Mouse (Mus musculus): ENCODE measurements around the gene Wdr11.
A peak's percentile ranks its signal among the peaks of the same experiment; 100 is the strongest.

Gene Wdr11

GRCm38 (mm10) chr7:129663781-129664505 is 72.3 kb downstream of the Wdr11 start:
- Histone ChIP-seq H3K36me3 (ENCODE audit: control insufficient read depth, insufficient read depth, low read length, poor library complexity, severe bottlenecking) (no peaks in the 10 kb centered on the region), H3K27me3 (ENCODE audit: control insufficient read depth, insufficient read depth, low read length, poor library complexity, severe bottlenecking) (no peaks in the 10 kb centered on the region)
- DNase-seq (ENCODE audit: low read depth, low spot score): no peak

GRCm38 (mm10) chr7:129665411-129665810 is 73.7 kb downstream of the Wdr11 start:
- H3K36me3 ChIP-seq (ENCODE audit: control insufficient read depth, insufficient read depth, low read length, poor library complexity, severe bottlenecking): no peaks in the 10 kb centered on the region
- DNase-seq (ENCODE audit: low read depth, low spot score): no peak
- no peaks in the 10 kb centered on the region for H3K27me3 ChIP-seq (ENCODE audit: control insufficient read depth, insufficient read depth, low read length, poor library complexity, severe bottlenecking)

GRCm38 (mm10) chr7:129665921-129666320 is 74.3 kb downstream of the Wdr11 start:
- DNase-seq (ENCODE audit: low read depth, low spot score): no peak
- Histone ChIP-seq H3K36me3 (ENCODE audit: control insufficient read depth, insufficient read depth, low read length, poor library complexity, severe bottlenecking) (no peaks in the 10 kb centered on the region), H3K27me3 (ENCODE audit: control insufficient read depth, insufficient read depth, low read length, poor library complexity, severe bottlenecking) (no peaks in the 10 kb centered on the region)

- Histone ChIP-seq H3K27me3 (ENCODE audit: control insufficient read depth, insufficient read depth, low read length, poor library complexity, severe bottlenecking) (no peaks in the 10 kb centered on the region), H3K36me3 (ENCODE audit: control insufficient read depth, insufficient read depth, low read length, poor library complexity, severe bottlenecking) (no peaks in the 10 kb centered on the region)
- no peak for DNase-seq (ENCODE audit: low read depth, low spot score)
These were observed 74.9 kb downstream of the Wdr11 start for GRCm38 (mm10) chr7:129666526-129666925.

GRCm38 (mm10) chr7:129670280-129670679 is 78.6 kb downstream of the Wdr11 start:
- DNase-seq (ENCODE audit: low read depth, low spot score): no peak

GRCm38 (mm10) chr7:129671675-129672651 is 80.3 kb downstream of the Wdr11 start:
- DNase-seq (ENCODE audit: low read depth, low spot score): no peak
- no peaks in the 10 kb centered on the region for H3K36me3 ChIP-seq (ENCODE audit: control insufficient read depth, insufficient read depth, low read length, poor library complexity, severe bottlenecking)

More at GRCm38 (mm10) chr7:129670280-129670679, 78.6 kb downstream of the Wdr11 start:
- Histone ChIP-seq H3K36me3 (ENCODE audit: control insufficient read depth, insufficient read depth, low read length, poor library complexity, severe bottlenecking) (no peaks in the 10 kb centered on the region), H3K27me3 (ENCODE audit: control insufficient read depth, insufficient read depth, low read length, poor library complexity, severe bottlenecking) (no peaks in the 10 kb centered on the region)

GRCm38 (mm10) chr7:129673776-129674175 is 82.1 kb downstream of the Wdr11 start:
- no peaks in the 10 kb centered on the region for H3K36me3 ChIP-seq (ENCODE audit: control insufficient read depth, insufficient read depth, low read length, poor library complexity, severe bottlenecking)
- no peaks in the 10 kb centered on the region for H3K27me3 ChIP-seq (ENCODE audit: control insufficient read depth, insufficient read depth, low read length, poor library complexity, severe bottlenecking)
- no peak for DNase-seq (ENCODE audit: low read depth, low spot score)

More at GRCm38 (mm10) chr7:129671675-129672651, 80.3 kb downstream of the Wdr11 start:
- no peaks in the 10 kb centered on the region for H3K27me3 ChIP-seq (ENCODE audit: control insufficient read depth, insufficient read depth, low read length, poor library complexity, severe bottlenecking)

- Histone ChIP-seq H3K36me3 (ENCODE audit: control insufficient read depth, insufficient read depth, low read length, poor library complexity, severe bottlenecking) (no peaks in the 10 kb centered on the region), H3K27me3 (ENCODE audit: control insufficient read depth, insufficient read depth, low read length, poor library complexity, severe bottlenecking) (no peaks in the 10 kb centered on the region)
- DNase-seq (ENCODE audit: low read depth, low spot score): no peak
These were observed 82.9 kb downstream of the Wdr11 start for GRCm38 (mm10) chr7:129674558-129674957.

GRCm38 (mm10) chr7:129675852-129676251 is 84.2 kb downstream of the Wdr11 start:
- Histone ChIP-seq H3K36me3 (ENCODE audit: control insufficient read depth, insufficient read depth, low read length, poor library complexity, severe bottlenecking) (no peaks in the 10 kb centered on the region), H3K27me3 (ENCODE audit: control insufficient read depth, insufficient read depth, low read length, poor library complexity, severe bottlenecking) (no peaks in the 10 kb centered on the region)
- no peak for DNase-seq (ENCODE audit: low read depth, low spot score)

GRCm38 (mm10) chr7:129677141-129677540 is 85.5 kb downstream of the Wdr11 start:
- no peak for DNase-seq (ENCODE audit: low read depth, low spot score)
- Histone ChIP-seq H3K27me3 (ENCODE audit: control insufficient read depth, insufficient read depth, low read length, poor library complexity, severe bottlenecking) (no peaks in the 10 kb centered on the region), H3K36me3 (ENCODE audit: control insufficient read depth, insufficient read depth, low read length, poor library complexity, severe bottlenecking) (no peaks in the 10 kb centered on the region)

- no peaks in the 10 kb centered on the region for H3K27me3 ChIP-seq (ENCODE audit: control insufficient read depth, insufficient read depth, low read length, poor library complexity, severe bottlenecking)
- DNase-seq (ENCODE audit: low read depth, low spot score): no peak
- H3K36me3 ChIP-seq (ENCODE audit: control insufficient read depth, insufficient read depth, low read length, poor library complexity, severe bottlenecking): no peaks in the 10 kb centered on the region
These were observed 86.8 kb downstream of the Wdr11 start for GRCm38 (mm10) chr7:129678431-129678830.

GRCm38 (mm10) chr7:129678972-129679371 is 87.3 kb downstream of the Wdr11 start:
- Histone ChIP-seq H3K27me3 (ENCODE audit: control insufficient read depth, insufficient read depth, low read length, poor library complexity, severe bottlenecking) (no peaks in the 10 kb centered on the region), H3K36me3 (ENCODE audit: control insufficient read depth, insufficient read depth, low read length, poor library complexity, severe bottlenecking) (no peaks in the 10 kb centered on the region)
- no peak for DNase-seq (ENCODE audit: low read depth, low spot score)

GRCm38 (mm10) chr7:129680534-129681210 is 89.0 kb downstream of the Wdr11 start:
- Histone ChIP-seq H3K36me3 (ENCODE audit: control insufficient read depth, insufficient read depth, low read length, poor library complexity, severe bottlenecking) (no peaks in the 10 kb centered on the region), H3K27me3 (ENCODE audit: control insufficient read depth, insufficient read depth, low read length, poor library complexity, severe bottlenecking) (no peaks in the 10 kb centered on the region)
- DNase-seq (ENCODE audit: low read depth, low spot score): peak; percentile 13

- DNase-seq (ENCODE audit: low read depth, low spot score): no peak
- H3K27me3 ChIP-seq (ENCODE audit: control insufficient read depth, insufficient read depth, low read length, poor library complexity, severe bottlenecking): no peaks in the 10 kb centered on the region
- H3K36me3 ChIP-seq (ENCODE audit: control insufficient read depth, insufficient read depth, low read length, poor library complexity, severe bottlenecking): no peaks in the 10 kb centered on the region
These were observed 90.9 kb downstream of the Wdr11 start for GRCm38 (mm10) chr7:129682525-129682924.
